Mouse (Mus musculus) thymus, postnatal 36 days (tissue): ENCODE data around the gene Id3.

Source experiments
- DNase-seq, 2 experiments: peaks; one replicate each; pipeline ENCODE4 v3.0.0; 2022; ENCODE audit warnings: mixed read lengths in 2 of 2

The Id3 gene

DNA sequence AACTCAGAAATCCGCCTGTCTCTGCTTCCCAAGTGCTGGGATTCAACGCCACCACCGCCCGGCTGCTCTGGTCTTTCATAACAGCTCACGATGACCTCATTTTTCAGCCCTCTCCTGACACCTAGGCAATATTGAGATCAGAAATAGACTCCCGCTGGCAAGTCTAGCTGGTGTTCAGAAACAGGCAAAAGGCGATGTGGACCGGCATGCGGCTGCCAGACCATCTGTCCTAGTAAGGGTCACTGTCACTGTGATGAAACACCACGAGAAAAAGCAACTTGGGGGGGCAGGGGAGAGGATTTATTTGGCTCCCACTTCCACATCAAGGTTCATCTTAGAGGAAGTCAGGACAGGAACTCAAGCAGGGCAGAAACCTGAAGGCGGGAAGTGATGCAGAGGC is 17.8 kb upstream of the Id3 start:
- DNase-seq = no peak

GRCm38 (mm10) chr4:136126019-136126418 is 17.3 kb upstream of the Id3 start:
- DNase-seq = no peak

- DNase-seq = peak in 1 of 2 experiments; percentile 42
These were observed 15.6 kb upstream of the Id3 start for GRCm38 (mm10) chr4:136127670-136128069.

DNA sequence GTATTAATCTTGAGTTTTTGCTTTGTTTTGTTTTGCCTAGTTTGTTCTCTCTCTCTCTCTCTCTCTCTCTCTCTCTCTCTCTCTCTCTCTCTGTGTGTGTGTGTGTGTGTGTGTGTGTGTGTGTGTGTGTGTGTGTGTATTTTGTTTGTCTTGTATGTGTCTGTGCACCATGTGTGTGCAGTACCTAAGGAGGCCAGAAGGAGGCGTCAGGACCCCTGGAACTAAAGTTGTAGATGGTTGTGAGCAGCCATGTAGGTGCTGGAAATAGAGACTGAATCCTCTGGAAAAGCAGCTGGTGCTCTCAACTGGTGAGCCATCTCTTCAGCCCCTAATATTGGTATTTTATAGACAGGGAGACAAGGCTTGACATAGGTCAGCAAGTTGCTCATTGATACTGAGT is 13.5 kb upstream of the Id3 start:
- DNase-seq = no peak

DNA sequence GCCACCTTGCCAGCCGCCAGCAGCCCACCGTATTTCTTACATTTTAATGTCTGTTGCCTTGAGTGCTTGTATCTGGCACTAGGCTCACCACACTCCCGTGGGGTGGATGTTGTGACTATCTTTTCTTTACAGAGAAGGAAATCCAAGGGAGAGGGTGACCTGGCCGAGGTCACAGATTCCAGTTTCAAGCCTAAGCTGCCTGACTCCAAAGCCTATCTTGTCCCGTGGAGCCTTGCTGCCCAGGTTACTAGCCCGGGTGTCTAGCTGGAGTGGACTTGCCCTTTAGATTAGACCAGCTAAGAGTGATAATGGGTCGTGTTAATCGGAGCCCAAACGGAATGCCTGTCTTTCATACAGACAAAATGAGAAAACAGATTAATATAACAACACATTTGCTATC is 9.5 kb upstream of the Id3 start:
- no peak for DNase-seq

DNA sequence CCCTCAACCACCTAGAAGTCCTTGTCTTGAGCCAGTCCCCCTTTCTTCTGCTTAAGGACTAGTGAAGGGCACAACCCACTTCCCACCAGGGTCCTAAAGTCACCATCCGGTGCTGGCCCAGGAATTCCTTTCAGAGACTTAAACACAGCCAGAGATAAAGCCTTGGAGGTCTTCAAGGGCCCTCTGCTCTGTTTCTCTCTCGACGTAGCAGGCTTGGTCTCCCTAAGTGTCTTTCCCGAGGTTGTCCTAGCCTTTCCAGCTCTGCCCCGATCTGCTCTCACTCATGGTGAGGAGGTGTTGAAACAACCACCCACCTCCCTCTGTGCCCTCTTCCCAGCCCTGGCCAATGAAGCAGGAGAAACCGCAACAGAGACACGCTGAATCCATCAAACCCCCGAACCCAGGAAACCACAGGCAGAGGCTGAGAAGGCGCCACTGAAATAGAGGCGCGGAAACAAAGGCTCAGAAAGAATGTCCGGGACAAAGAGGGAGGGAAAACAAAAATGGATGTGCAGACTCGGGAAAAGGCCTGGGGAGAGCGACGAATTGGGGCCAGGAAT is 8.8 kb upstream of the Id3 start:
- peak in 1 of 2 experiments; percentile 23 for DNase-seq

GRCm38 (mm10) chr4:136134978-136135873 is 8.1 kb upstream of the Id3 start:
- peak in 1 of 2 experiments; percentile 35 for DNase-seq

DNA sequence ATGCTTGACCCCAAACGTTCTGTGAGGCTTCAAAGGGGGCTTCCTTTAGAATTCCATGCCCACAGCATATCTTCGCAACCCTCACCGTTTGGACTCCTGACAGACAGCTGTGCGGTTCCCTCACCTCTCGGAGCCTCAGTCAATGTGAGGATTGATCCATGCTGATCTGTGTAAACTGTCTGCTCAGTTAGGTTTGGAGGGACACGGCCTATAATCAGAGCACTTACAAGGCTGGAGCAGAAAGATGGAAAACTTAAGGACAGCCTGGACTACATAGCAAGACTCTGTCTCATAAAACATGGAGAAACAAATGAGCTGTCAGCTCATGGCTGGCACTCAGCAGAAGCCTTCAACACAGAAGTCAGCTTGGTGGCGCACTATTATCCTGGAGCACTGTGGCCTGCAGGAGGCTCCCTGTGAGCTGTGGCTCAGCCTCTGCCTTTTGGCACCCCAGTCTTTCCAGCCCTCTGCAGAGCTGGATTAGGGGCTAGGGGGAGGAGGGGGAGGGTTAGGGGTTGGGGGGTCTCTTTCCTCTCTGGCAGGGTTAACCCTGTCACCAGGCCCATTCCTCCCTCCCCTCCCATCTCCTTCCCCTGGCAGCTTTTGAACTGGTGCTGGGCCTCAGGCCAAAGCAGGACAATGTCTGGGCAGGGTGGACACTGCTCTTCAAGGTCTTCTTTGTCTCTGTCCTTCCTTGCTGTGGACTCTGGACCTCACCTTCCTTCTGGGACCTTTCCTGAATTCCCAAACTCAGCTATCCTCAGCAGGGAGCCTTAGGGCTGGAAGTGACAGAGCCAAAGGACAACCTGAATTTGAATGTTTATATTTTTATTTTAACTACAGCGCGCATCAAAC is 7.2 kb upstream of the Id3 start:
- peak in 1 of 2 experiments; percentile 13 for DNase-seq

DNA sequence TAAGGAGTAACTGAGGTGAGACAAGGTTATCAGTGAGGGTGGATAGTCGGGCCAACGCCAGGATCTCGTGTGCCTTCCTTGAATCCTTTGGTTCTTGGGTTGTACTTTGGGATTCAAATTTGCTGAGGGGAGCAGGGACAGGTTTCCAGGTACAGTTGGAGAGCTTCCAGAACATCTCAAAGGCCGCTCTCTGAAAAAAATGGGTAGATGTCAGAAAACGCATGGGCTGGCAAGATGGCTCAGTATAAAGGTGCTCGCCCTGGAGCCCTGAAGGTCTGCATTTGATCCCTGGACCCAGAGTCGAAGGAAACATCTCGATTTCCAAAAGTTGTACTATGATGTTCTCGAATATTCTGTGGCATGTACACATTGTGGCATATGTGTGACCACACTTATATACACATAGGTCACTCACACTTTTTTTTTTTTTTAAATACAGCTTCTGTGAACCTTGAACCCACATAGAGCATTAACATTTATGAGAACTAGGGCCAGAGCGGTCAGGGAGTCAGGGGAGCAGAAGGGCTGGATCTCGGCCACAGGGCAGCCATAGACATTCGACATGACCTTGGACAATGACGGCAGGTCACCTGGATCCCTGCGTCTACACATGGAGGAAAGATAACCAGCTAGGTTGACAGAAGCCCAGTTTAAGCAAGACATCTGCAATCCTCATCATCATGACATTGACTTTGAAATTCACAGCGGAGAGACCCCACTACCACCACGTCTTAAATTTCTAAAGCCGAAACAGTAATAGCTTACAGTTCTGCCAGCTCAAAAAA is 3.8 kb upstream of the Id3 start:
- no peak for DNase-seq

DNA sequence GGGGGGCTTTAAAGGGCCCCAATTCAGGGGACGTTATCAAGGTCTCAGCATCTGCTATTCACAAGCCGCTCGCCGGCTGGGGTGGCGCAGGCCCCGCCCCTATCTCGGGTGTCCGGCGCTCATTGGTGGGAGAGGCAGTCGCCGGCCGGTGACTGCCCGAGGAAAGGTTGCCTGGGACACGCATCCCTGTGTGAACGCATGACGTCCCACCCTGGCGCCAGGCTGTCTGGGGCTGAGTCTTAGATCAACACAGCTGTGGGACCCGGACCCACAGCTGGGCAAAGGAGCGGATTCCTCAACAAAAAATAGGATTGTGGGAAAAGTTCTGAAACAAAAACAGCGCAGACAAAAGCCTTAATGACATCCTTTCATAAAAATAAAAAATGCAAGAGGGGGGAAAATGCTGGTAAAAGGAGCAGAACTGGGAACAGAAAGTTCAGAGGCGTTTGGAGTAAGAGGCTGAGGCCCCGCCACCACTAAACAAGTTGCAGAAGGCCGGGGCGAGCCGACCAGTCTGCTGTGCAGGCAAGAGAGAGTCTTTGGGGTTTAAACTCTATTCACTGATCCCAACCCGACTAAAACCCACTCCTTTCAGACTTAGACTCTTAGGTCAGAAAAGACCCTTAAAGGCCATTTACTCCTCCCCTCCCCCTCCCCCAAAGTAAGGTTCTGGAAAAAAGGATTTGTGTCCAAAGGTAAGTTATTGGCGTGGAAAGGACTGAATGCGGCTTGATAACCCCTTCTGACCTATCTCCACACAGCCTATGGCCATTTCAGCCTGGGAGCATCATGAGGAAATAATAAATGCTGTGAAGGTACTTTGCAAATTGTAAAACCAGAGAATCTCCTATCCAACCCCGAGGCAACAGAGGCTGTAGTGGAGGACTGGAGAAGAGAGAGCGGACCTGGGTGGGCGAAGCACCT is 2.7 kb upstream of the Id3 start:
- peak; percentile 53 to 66 for DNase-seq

GRCm38 (mm10) chr4:136142267-136143192 is 767 bp upstream of the Id3 start:
- DNase-seq = peak in 1 of 2 experiments; percentile 13

- DNase-seq = peak; percentile 80 to 88
These were observed 1.0 kb downstream of the Id3 start for GRCm38 (mm10) chr4:136144126-136144926.

- DNase-seq = no peak
These were observed 1.6 kb downstream of the Id3 start for GRCm38 (mm10) chr4:136144927-136145292.

DNA sequence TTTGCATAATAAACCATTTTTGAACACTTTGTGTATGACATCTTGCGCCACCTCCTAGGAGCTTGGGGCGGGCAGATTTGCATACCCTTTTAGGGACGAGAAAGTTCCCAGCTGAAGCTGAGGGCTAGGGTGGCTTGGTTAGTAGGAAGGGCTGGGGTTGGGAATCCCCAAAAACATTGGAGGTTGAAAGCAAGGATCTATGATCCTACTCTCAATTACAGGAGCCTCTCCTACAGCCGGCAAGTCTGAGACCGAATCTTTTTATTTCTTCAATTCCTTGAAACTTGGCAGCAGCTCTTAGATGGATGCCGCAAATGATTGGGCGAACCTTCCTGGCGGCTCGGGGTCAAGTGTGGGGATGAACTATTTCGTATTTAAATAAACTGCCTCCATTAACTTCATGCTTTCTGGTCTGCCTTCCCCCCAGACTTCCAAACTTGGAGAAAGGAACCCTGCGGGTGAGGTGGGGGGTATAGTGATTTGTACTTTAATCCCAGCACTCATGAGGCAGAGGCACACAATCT is 2.1 kb downstream of the Id3 start:
- DNase-seq = peak in 1 of 2 experiments; percentile 13

- peak in 1 of 2 experiments; percentile 19 for DNase-seq
These were observed 2.9 kb downstream of the Id3 start for GRCm38 (mm10) chr4:136145991-136146711.

GRCm38 (mm10) chr4:136146712-136147154 is 3.4 kb downstream of the Id3 start:
- no peak for DNase-seq

DNA sequence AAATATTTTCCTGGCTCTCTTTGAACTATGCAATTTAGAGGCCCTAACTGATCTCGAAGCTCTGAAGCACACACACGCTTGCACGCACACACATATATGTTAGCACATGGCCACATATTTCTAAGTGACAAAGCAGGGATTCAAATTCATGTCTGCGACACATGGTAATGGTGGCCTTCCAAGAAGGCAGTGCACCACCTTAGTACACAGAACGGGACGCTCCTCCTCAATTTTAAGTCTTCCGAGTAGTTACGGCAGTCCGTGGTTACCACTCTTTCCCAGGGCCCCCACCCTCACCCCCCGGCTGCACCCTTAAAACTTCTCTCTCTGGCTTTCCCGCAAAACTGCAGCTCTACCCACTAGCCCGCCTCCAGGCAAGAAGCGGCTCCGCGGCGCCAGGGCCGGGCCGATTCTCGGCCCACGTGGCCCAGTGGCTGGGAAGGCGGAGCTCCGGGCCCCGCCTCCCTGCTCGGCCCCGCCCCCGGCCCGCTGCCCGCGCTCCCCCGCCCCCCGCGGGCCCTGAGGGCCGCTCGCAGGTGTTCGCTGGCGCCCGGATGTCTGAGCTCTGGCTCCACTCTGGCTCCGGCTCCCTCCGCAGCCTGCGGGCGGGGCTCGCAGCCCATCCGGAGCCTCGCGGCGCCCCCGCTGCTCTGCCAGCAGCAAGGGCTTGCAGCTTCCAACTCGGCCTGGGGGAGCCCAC is 4.3 kb downstream of the Id3 start:
- DNase-seq = peak; percentile 92 to 97
